Mouse (Mus musculus) hindbrain, embryonic 13.5 days (tissue): ENCODE results near the gene Ranbp3l. TPM values are rescaled to one million over a fixed set of nuclear protein-coding genes. Genes with fewer than 3 reads are reported as not detected.
"Not testable (repeated sequence)": the region's sequence is repeated elsewhere in the genome, so short reads cannot be mapped to it uniquely, and the experiment has no call there.

ENCODE experiments used
- ATAC-seq: fragments of 200-750 bp; cut with Nextera tagmentation; 2 replicates; pipeline ENCODE4 v1.8.0; 2017; ENCODE audit warnings: moderate TSS enrichment; ENCODE audit not compliant: low FRiP score
- H3K27ac ChIP-seq: fragments of 300-500 bp; sonication (generic); 2 replicates; pipeline ENCODE4 v1.5.1; 2015; ENCODE audit warnings: inconsistent platforms, mild to moderate bottlenecking, moderate library complexity
- H3K27me3 ChIP-seq: fragments of 300-500 bp; sonication (generic); 2 replicates; pipeline ENCODE4 v1.6.1; 2015; ENCODE audit warnings: mild to moderate bottlenecking, inconsistent platforms
- H3K36me3 ChIP-seq: fragments of 300-500 bp; sonication (generic); 2 replicates; pipeline ENCODE4 v1.6.1; 2015; ENCODE audit warnings: mild to moderate bottlenecking, inconsistent platforms
- H3K4me1 ChIP-seq: fragments of 300-500 bp; sonication (generic); replicated peaks from 2 replicates; pipeline ENCODE4 v1.6.1; 2015; ENCODE audit warnings: inconsistent platforms
- H3K4me2 ChIP-seq: fragments of 300-500 bp; sonication (generic); 2 replicates; pipeline ENCODE4 v1.6.1; 2015; ENCODE audit warnings: inconsistent platforms, mild to moderate bottlenecking, moderate library complexity
- H3K4me3 ChIP-seq: fragments of 300-500 bp; sonication (generic); 2 replicates; pipeline ENCODE4 v1.5.1; 2015; ENCODE audit warnings: mild to moderate bottlenecking, inconsistent platforms
- H3K9ac ChIP-seq: fragments of 300-500 bp; sonication (generic); 2 replicates; pipeline ENCODE4 v1.6.1; 2015; ENCODE audit warnings: mild to moderate bottlenecking, inconsistent platforms
- H3K9me3 ChIP-seq: fragments of 300-500 bp; sonication (generic); 2 replicates; pipeline ENCODE4 v1.6.1; 2016; ENCODE audit warnings: inconsistent platforms
- WGBS: fragments of 180-500 bp; shearing (Covaris S2); methylation state at CpG from one replicate; pipeline ENCODE4 v1.1.7; 2015; 5-methylcytosine and 5-hydroxymethylcytosine counted together
- polyA plus RNA-seq: library from polyadenylated mRNA; unstranded; fragments of >200 nt; fragmentation: Nextera tagmentation; extraction: Ambion mirVana; gene quantifications from 2 replicates; pipeline ENCODE4 v1.2.1, GENCODE M21; 2015

Gene Ranbp3l
- polyA plus RNA-seq, 1 experiment from 2014 or later: 14.4 TPM

GRCm38 (mm10) chr15:9002762-9003161 is 35.0 kb downstream of the Ranbp3l start:
- no peak for ATAC-seq
- Histone ChIP-seq H3K27ac (no peak overlapping the region), H3K4me2 (no peak overlapping the region), H3K36me3 (no peaks in the 10 kb centered on the region), H3K27me3 (no peaks in the 10 kb centered on the region), H3K9ac (no peak overlapping the region), H3K4me3 (no peak overlapping the region), H3K4me1 (no peaks in the 10 kb centered on the region), H3K9me3 (no peaks in the 10 kb centered on the region)
- WGBS: 90% methylated on average over 2 of the region's 2 CpGs

- Histone ChIP-seq H3K27ac (no peak overlapping the region), H3K36me3 (no peaks in the 10 kb centered on the region), H3K4me1 (no peaks in the 10 kb centered on the region), H3K27me3 (no peaks in the 10 kb centered on the region), H3K9me3 (no peaks in the 10 kb centered on the region), H3K9ac (no peak overlapping the region), H3K4me3 (no peak overlapping the region), H3K4me2 (no peak overlapping the region)
- 81% methylated on average over 6 of the region's 6 CpGs for WGBS
- ATAC-seq: no peak
Observed at GRCm38 (mm10) chr15:9009196-9009595, 41.4 kb downstream of the Ranbp3l start.

DNA sequence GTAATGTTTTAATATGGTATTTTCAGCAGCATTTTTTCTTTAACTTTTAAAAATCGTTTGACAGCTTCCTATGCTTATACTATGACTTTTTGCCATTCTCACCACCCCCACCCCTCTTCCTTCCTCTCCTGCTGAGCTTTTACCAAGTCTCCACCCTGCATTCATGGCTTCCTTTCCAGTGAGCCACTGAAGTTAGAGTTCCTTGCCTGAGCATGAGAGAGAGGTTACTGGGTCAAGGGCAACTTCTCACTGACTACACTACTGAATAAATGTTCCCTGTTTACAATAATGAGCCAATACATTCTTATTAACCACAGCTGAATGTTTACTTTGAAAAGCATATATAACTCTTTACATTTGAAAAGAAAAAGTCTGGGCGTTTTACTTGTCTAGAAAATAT is 46.8 kb downstream of the Ranbp3l start:
- no peaks in the 10 kb centered on the region for H3K9me3 ChIP-seq
- no peak overlapping the region for H3K27ac ChIP-seq
- no peak overlapping the region for H3K4me2 ChIP-seq
- H3K4me3 ChIP-seq: no peak overlapping the region
- no peak overlapping the region for H3K9ac ChIP-seq
- 84% methylated on average over 2 of the region's 2 CpGs for WGBS
- H3K36me3 ChIP-seq: no peaks in the 10 kb centered on the region
- H3K27me3 ChIP-seq: no peaks in the 10 kb centered on the region
- no peaks in the 10 kb centered on the region for H3K4me1 ChIP-seq
- ATAC-seq: no peak

DNA sequence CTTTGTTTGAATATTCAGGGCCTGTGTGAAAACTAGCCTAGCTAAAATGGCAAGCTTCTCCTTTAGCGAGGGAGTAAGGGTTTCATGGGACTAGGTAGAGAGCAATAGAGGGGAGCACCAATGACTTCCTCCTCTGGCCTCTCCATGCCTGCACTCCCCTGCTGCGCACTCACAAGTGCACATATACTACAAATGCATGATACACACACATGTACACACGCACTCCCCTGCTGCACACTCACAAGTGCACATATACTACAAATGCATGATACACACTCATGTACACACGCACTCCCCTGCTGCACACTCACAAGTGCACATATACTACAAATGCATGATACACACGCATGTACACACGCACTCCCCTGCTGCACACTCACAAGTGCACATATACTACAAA is 47.7 kb downstream of the Ranbp3l start:
- H3K9me3 ChIP-seq, ATAC-seq, H3K36me3 ChIP-seq, H3K9ac ChIP-seq, H3K4me2 ChIP-seq, H3K27ac ChIP-seq, H3K27me3 ChIP-seq, H3K4me1 ChIP-seq, H3K4me3 ChIP-seq: not testable (repeated sequence)
- WGBS: 89% methylated on average over 6 of the region's 6 CpGs

DNA sequence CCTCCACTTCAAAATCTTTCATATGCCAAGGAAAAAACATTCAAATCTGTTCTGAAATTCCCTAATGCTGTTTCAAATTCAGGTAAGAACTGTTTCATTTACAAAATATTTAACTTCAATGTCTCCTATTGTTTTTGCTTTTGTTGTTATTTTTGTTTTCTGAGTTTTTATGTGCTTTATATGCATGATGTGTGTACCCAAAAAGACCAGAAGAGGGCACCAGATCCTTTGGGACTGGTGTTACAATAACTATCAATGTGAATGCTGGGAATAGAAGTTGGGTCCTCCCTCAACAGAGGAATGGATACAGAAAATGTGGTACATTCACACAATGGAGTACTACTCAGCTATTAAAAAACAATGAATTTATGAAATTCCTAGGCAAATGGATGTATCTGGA is 88.0 kb downstream of the Ranbp3l start:
- Histone ChIP-seq H3K27me3 (no peaks in the 10 kb centered on the region), H3K4me1 (no peaks in the 10 kb centered on the region), H3K9me3 (no peaks in the 10 kb centered on the region), H3K9ac (no peak overlapping the region), H3K4me2 (no peak overlapping the region), H3K36me3 (no peaks in the 10 kb centered on the region), H3K27ac (no peak overlapping the region), H3K4me3 (no peak overlapping the region)
- no peak for ATAC-seq

- ATAC-seq: no peak
- no peak overlapping the region for H3K4me3 ChIP-seq
- no peak overlapping the region for H3K27ac ChIP-seq
- no peaks in the 10 kb centered on the region; the same call in 1 of the 2 replicates for H3K4me1 ChIP-seq
- H3K36me3 ChIP-seq: no peaks in the 10 kb centered on the region
- no peak overlapping the region for H3K4me2 ChIP-seq
- no peak overlapping the region for H3K9ac ChIP-seq
- H3K9me3 ChIP-seq: no peaks in the 10 kb centered on the region
- no peaks in the 10 kb centered on the region for H3K27me3 ChIP-seq
- WGBS: 90% methylated on average over 2 of the region's 2 CpGs
Observed at GRCm38 (mm10) chr15:9059856-9060255, 92.1 kb downstream of the Ranbp3l start.

GRCm38 (mm10) chr15:9061150-9061882 is 93.6 kb downstream of the Ranbp3l start:
- Histone ChIP-seq H3K4me2 (no peak overlapping the region), H3K4me1 (no peaks in the 10 kb centered on the region; the same call in 1 of the 2 replicates), H3K36me3 (no peaks in the 10 kb centered on the region), H3K27ac (no peak overlapping the region), H3K9me3 (no peaks in the 10 kb centered on the region), H3K4me3 (no peak overlapping the region), H3K27me3 (no peaks in the 10 kb centered on the region), H3K9ac (no peak overlapping the region)
- WGBS: 44% methylated on average over 7 of the region's 7 CpGs
- peak; percentile 90 for ATAC-seq

DNA sequence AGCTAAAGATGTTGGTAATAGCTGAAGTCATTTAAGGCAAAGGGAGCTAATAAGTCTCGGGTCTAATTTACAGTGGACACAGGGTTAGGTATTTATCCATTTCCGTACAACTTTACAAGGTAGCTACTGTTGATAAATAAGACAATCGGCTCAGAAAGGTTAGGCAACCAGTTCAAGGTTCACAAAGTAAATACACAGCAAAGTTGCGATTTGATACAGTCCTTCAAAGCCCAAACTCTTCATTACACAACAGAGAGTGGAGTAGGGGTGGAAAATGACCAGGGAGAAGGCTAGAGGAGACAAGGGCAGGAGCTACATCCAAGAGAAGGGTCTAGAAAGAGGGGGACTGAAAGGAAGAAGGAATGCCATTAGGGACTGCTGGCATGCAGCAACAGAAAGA is 101.1 kb downstream of the Ranbp3l start:
- Histone ChIP-seq H3K4me3 (no peak overlapping the region), H3K9me3 (no peaks in the 10 kb centered on the region), H3K4me1 (peaks cover 22% of the 10 kb centered on the region), H3K36me3 (no peaks in the 10 kb centered on the region), H3K4me2 (no peak overlapping the region), H3K27me3 (no peaks in the 10 kb centered on the region), H3K27ac (no peak overlapping the region), H3K9ac (no peak overlapping the region)
- no peak for ATAC-seq
- WGBS: 90% methylated on average over 4 of the region's 4 CpGs

GRCm38 (mm10) chr15:9070353-9070752 is 102.6 kb downstream of the Ranbp3l start:
- peak overlapping the region; percentile 90 for H3K4me3 ChIP-seq
- peaks cover 35% of the 10 kb centered on the region for H3K4me1 ChIP-seq
- 4% methylated on average over 3 of the region's 3 CpGs for WGBS
- H3K27me3 ChIP-seq: no peaks in the 10 kb centered on the region
- no peak; the same call in 1 of the 2 replicates for ATAC-seq
- H3K9me3 ChIP-seq: no peaks in the 10 kb centered on the region
- peak overlapping the region; percentile 91 for H3K9ac ChIP-seq
- H3K4me2 ChIP-seq: peak overlapping the region; percentile 60
- H3K27ac ChIP-seq: peak overlapping the region; percentile 94
- no peaks in the 10 kb centered on the region for H3K36me3 ChIP-seq

DNA sequence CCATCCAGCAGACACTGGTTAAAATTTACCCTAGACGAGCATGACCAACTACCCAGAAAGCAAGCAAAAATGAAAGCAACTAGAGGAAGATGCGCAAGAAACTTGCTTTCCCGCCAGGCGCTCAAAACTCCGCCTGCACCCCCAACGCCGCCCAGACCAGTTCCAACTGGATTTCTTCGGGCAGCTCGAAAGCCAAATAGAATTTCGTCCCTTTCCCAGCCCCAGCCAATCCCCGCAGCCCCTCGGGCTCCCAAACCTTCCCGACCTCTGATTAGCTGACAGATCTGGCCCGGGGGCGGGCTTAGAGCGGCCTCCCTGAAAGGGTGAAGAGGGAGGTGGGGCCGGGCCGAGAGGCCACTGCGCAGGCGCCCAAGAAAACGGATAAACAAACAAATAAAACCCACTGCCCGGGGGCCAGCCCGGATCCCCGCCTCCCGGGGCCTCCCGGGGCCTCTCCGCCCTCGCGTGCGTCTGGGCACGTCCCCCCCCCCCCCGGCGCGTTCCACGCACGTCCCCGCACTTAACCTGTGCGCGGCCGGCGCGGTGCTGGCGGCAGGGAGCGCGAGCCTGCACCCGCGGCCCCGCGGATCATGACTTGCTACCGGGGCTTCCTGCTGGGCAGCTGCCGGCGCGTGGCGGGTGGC is 103.3 kb downstream of the Ranbp3l start, which contains the start of gene Nadk2:
Gene Nadk2 (plus strand): TSS at position 349 of the 644 bp plus-strand sequence.
- peak; percentile 99 for ATAC-seq
- Histone ChIP-seq H3K4me2 (peak within 1 kb of the TSS; percentile 60), H3K9ac (peak within 1 kb of the TSS; percentile 91), H3K4me1 (peaks cover 38% of the 10 kb centered on the region), H3K4me3 (peak within 1 kb of the TSS; percentile 90), H3K27me3 (no peaks in the 10 kb centered on the region), H3K36me3 (no peaks in the 10 kb centered on the region), H3K27ac (peak within 1 kb of the TSS; percentile 94), H3K9me3 (no peaks in the 10 kb centered on the region)
- under 1% methylated on average over 29 of the region's 54 CpGs for WGBS

- 1% methylated on average over 66 of the region's 66 CpGs for WGBS
- ATAC-seq: peak; percentile 76
Observed at GRCm38 (mm10) chr15:9071556-9072544, 104.1 kb downstream of the Ranbp3l start.

DNA sequence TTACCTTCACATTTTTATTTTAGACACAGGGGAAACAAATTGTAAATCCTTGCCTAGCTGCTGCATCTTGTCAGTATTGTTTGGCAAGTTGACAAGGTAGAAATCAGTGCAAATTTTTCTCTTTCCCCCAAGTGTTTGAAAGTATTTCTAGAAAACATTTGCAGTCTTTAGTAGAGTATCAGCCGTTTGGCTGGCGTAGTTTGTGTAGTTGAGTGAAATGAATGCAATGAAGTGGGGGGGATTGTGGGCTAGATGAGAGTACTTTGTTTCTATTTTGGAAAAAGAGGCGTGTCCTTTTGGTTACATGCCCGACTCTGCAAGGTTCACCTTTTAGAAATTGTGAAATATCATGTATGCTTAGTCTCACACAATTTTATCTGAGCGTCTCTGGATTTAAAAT is 104.9 kb downstream of the Ranbp3l start:
- peak overlapping the region; percentile 60 for H3K4me2 ChIP-seq
- peak overlapping the region; percentile 90 for H3K4me3 ChIP-seq
- no peaks in the 10 kb centered on the region for H3K36me3 ChIP-seq
- peak overlapping the region; percentile 91; the same call in 1 of the 2 replicates for H3K9ac ChIP-seq
- 29% methylated on average over 5 of the region's 5 CpGs for WGBS
- H3K4me1 ChIP-seq: peaks cover 38% of the 10 kb centered on the region
- ATAC-seq: no peak
- no peak overlapping the region for H3K27ac ChIP-seq
- no peaks in the 10 kb centered on the region for H3K9me3 ChIP-seq
- no peaks in the 10 kb centered on the region for H3K27me3 ChIP-seq

More at GRCm38 (mm10) chr15:9071556-9072544, 104.1 kb downstream of the Ranbp3l start:
- Histone ChIP-seq H3K36me3 (no peaks in the 10 kb centered on the region), H3K27me3 (no peaks in the 10 kb centered on the region), H3K4me1 (peaks cover 38% of the 10 kb centered on the region), H3K9me3 (no peaks in the 10 kb centered on the region), H3K27ac (peak overlapping the region; percentile 94), H3K9ac (peak overlapping the region; percentile 91), H3K4me2 (peak overlapping the region; percentile 60), H3K4me3 (peak overlapping the region; percentile 90)
